19 mouse cellular contexts compared by ENCODE assay signal in the genomic region with DNA sequence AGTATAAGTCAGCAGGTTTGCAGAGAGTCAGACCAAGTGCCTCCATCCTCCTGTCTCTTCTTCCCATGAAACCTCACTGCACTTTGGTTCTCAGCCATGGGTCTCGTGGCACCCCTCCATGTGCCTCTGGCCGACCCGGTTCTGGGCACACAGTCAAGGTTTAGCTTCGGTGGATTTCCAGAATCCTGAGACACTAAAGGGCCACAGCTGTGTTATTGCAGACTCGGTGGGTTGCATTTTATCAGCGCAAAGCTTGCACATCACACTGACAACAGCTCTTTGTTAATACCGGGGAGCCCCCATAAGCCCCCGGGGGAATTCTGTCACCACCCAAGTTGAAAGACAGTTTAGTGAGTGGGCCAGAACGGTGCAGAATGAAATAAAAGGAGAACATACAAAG.
DNase-seq lines count a peak whose midpoint lies in the region; ATAC-seq and TF ChIP-seq lines count a peak whose summit lies in the region.
"Had no signal": no experiment of that assay in that cellular context is flagged by ENCODE, and none has a peak within 500 bp of the region (broad histone marks: within the 10 kb centered on the region; RNA-seq: fewer than 3 reads in every experiment).

No protein-coding gene starts in this region.

- no peak for TF ChIP-seq CTCF in gastrocnemius, adult 2 months (IDR thresholded peaks at IDR 0.05)
- no peak for TF ChIP-seq CTCF in lung, embryonic 14.5 days (IDR thresholded peaks at IDR 0.05; ENCODE audit: low read depth)
- TF ChIP-seq CTCF in CH12.LX (conservative IDR thresholded peaks at IDR 0.05 in 1 of 2, IDR thresholded peaks at IDR 0.05 in 1 of 2; ENCODE audit: low read depth in 2 of 2, low read length in 2 of 2): no peak

- no peaks in the 10 kb centered on the region for H3K27me3 ChIP-seq in lung, embryonic 14.5 days (ENCODE audit: insufficient read depth, low read length)
- peaks cover 26% of the 10 kb centered on the region for H3K27me3 ChIP-seq in CH12.LX (replicated peaks)
- H3K27me3 ChIP-seq: kidney, embryonic 15.5 days; liver, embryonic 13.5 days had no signal

- WGBS in lung, embryonic 14.5 days: 41% methylated on average over 9 of the region's 9 CpGs

- no peak for TF ChIP-seq RAD21 in CH12.LX (IDR thresholded peaks at IDR 0.05; ENCODE audit: low read depth, low read length)

- no peaks in the 10 kb centered on the region for H3K36me3 ChIP-seq in lung, embryonic 14.5 days (ENCODE audit: insufficient read depth)
- no peaks in the 10 kb centered on the region for H3K36me3 ChIP-seq in CH12.LX (replicated peaks in 1 of 2; ENCODE audit: control insufficient read depth in 1 of 2, insufficient read depth in 1 of 2, low read length in 1 of 2)
- H3K36me3 ChIP-seq: embryonic facial prominence, embryonic 13.5 days; G1E; kidney, embryonic 15.5 days; limb, embryonic 10.5 days; liver, embryonic 13.5 days; neural tube, embryonic 15.5 days had no signal

- TF ChIP-seq EP300 in CH12.LX (IDR thresholded peaks at IDR 0.05; ENCODE audit: low read length): no peak

- peak; percentile 53 for DNase-seq in gastrocnemius, adult 2 months
- DNase-seq in gastrocnemius, postnatal 36 days: no peak
- DNase-seq in lung, embryonic 14.5 days: peak; percentile 49
- DNase-seq in lung, postnatal 25 days (ENCODE audit: low spot score): no peak
- peak; percentile 6 for DNase-seq in CH12.LX (ENCODE audit: extremely low read depth)
- DNase-seq in heart, postnatal 14 days: peak; percentile 18 to 43
- no peak for DNase-seq in left cerebral cortex, postnatal 36 days (ENCODE audit: low spot score in 2 of 2)
- DNase-seq: adrenal gland, postnatal 14 days; cerebellum, postnatal 36 days; liver, embryonic 13.5 days; right cerebral cortex, postnatal 25 days; thymus, postnatal 25 days had no signal

- no peak for ATAC-seq in lung, embryonic 14.5 days (ENCODE audit: insufficient read depth)
- ATAC-seq: inflammation-experienced regulatory T-cells, adult 6 months had no signal

- peaks cover 18% of the 10 kb centered on the region for H3K4me1 ChIP-seq in lung, embryonic 14.5 days (ENCODE audit: insufficient read depth)
- H3K4me1 ChIP-seq in CH12.LX (ENCODE audit: control insufficient read depth in 1 of 2, insufficient read depth in 2 of 2): peaks cover 0 to 10% of the 10 kb centered on the region in 2 experiments; a peak in 2 of 4 replicates

- TF ChIP-seq POLR2A in CH12.LX (IDR thresholded peaks at IDR 0.05; ENCODE audit: low read depth, low read length): no peak

- intact Hi-C loops in gastrocnemius, adult 2 months (cut with DNase I): no loop called here
- intact Hi-C loops in gastrocnemius, postnatal 36 days (cut with DNase I): no loop called here
- intact Hi-C loops in heart, postnatal 14 days (cut with DNase I): no loop called here
- intact Hi-C loops in left cerebral cortex, postnatal 36 days (cut with DNase I): no loop called here

- in situ Hi-C loops in CH12.LX (cut with MboI; ENCODE audit: low pct_ligation_motif_present, low pct_unique_long_range_greater_than_20kb, low sequenced_read_pairs): no loop called here

- no peak overlapping the region for H3K9ac ChIP-seq in lung, embryonic 14.5 days
- no peak overlapping the region for H3K9ac ChIP-seq in CH12.LX (ENCODE audit: insufficient read depth, low read depth)
- H3K9ac ChIP-seq: embryonic facial prominence, embryonic 13.5 days; kidney, embryonic 15.5 days; liver, embryonic 13.5 days; neural tube, embryonic 15.5 days had no signal

- H3K9me3 ChIP-seq in lung, embryonic 14.5 days (ENCODE audit: low read depth, low read length): no peaks in the 10 kb centered on the region
- H3K9me3 ChIP-seq in CH12.LX (replicated peaks; ENCODE audit: low read length): no peaks in the 10 kb centered on the region
- H3K9me3 ChIP-seq: embryonic facial prominence, embryonic 13.5 days; kidney, embryonic 15.5 days; limb, embryonic 10.5 days; liver, embryonic 13.5 days; neural tube, embryonic 15.5 days had no signal

- H3K4me2 ChIP-seq in lung, embryonic 14.5 days: no peak overlapping the region
- H3K4me2 ChIP-seq in CH12.LX (ENCODE audit: insufficient read depth, low read depth, poor library complexity, severe bottlenecking): no peak overlapping the region
- H3K4me2 ChIP-seq: embryonic facial prominence, embryonic 13.5 days; kidney, embryonic 15.5 days; liver, embryonic 13.5 days; neural tube, embryonic 15.5 days had no signal

- no peak overlapping the region for H3K27ac ChIP-seq in gastrocnemius, adult 2 months
- H3K27ac ChIP-seq in lung, embryonic 14.5 days (ENCODE audit: low read depth): no peak overlapping the region
- no peak overlapping the region for H3K27ac ChIP-seq in CH12.LX (ENCODE audit: insufficient read depth, low read depth)
- H3K27ac ChIP-seq: embryonic facial prominence, embryonic 13.5 days; kidney, embryonic 15.5 days; layer of hippocampus, adult 2 months; limb, embryonic 10.5 days; liver, embryonic 13.5 days; neural tube, embryonic 15.5 days had no signal

- H3K79me2 ChIP-seq in CH12.LX (replicated peaks; ENCODE audit: control insufficient read depth, extremely low read depth, insufficient read depth, poor library complexity, severe bottlenecking): no peaks in the 10 kb centered on the region

- peak overlapping the region; percentile 6 for H3K4me3 ChIP-seq in gastrocnemius, adult 2 months
- no peak overlapping the region for H3K4me3 ChIP-seq in lung, embryonic 14.5 days (ENCODE audit: low read depth, low read length)
- H3K4me3 ChIP-seq in CH12.LX (replicated peaks in 1 of 3; ENCODE audit: low read depth in 2 of 3, low read length in 2 of 3, poor library complexity in 1 of 3): no peak overlapping the region
- H3K4me3 ChIP-seq: embryonic facial prominence, embryonic 13.5 days; kidney, embryonic 15.5 days; layer of hippocampus, adult 2 months; limb, embryonic 10.5 days; liver, embryonic 13.5 days; neural tube, embryonic 15.5 days had no signal

- dilution Hi-C loops in CH12.LX (cut with MboI; ENCODE audit: extremely low pct_ligation_motif_present, extremely low pct_unique_long_range_greater_than_20kb, low sequenced_read_pairs): no loop called here

TF ChIP-seq in CH12.LX, 34 proteins besides CTCF, POLR2A, EP300 and RAD21:
- TF ChIP-seq SMC3 (IDR thresholded peaks at IDR 0.05; ENCODE audit: low read depth, low read length) (no peak), MXI1 (IDR thresholded peaks at IDR 0.05; ENCODE audit: low read depth, low read length) (no peak), MAX (IDR thresholded peaks at IDR 0.05; ENCODE audit: low read length) (no peak), TCF12 (IDR thresholded peaks at IDR 0.05; ENCODE audit: low read depth, low read length) (no peak), POLR2AphosphoS2 (IDR thresholded peaks at IDR 0.05; ENCODE audit: low read depth, low read length) (no peak), USF2 (conservative IDR thresholded peaks at IDR 0.05; ENCODE audit: low read depth, low read length) (no peak), JUND (conservative IDR thresholded peaks at IDR 0.05; ENCODE audit: low read depth, low read length) (no peak), PAX5 (IDR thresholded peaks at IDR 0.05; ENCODE audit: low read length) (no peak), MAZ (IDR thresholded peaks at IDR 0.05; ENCODE audit: low read depth, low read length) (no peak), MAFK (IDR thresholded peaks at IDR 0.05; ENCODE audit: insufficient replicate concordance, low read length) (no peak), ETS1 (conservative IDR thresholded peaks at IDR 0.05; ENCODE audit: low read depth, low read length) (no peak), MEF2A (IDR thresholded peaks at IDR 0.05; ENCODE audit: borderline replicate concordance, low read depth, low read length) (no peak), GABPA (IDR thresholded peaks at IDR 0.05; ENCODE audit: insufficient replicate concordance, low read depth, low read length) (no peak), CHD1 (IDR thresholded peaks at IDR 0.05; ENCODE audit: low read depth, low read length) (no peak), HCFC1 (IDR thresholded peaks at IDR 0.05; ENCODE audit: low read depth, low read length) (no peak), ZNF384 (IDR thresholded peaks at IDR 0.05; ENCODE audit: low read depth, low read length) (no peak), ZC3H11A (IDR thresholded peaks at IDR 0.05; ENCODE audit: low read depth, low read length) (no peak), SIN3A (IDR thresholded peaks at IDR 0.05; ENCODE audit: low read length) (no peak), NRF1 (IDR thresholded peaks at IDR 0.05; ENCODE audit: low read depth, low read length) (no peak), ELF1 (IDR thresholded peaks at IDR 0.05; ENCODE audit: low read depth, low read length) (no peak)

Comparison
In these comparisons a context has a peak if more than half of its experiments do, and no peak if none do; other contexts are left out.
1. DNase-seq: peak in gastrocnemius, adult 2 months (single experiment), lung, embryonic 14.5 days (single experiment), CH12.LX (single experiment) and heart, postnatal 14 days (2 of 2); none in gastrocnemius, postnatal 36 days (0 of 2), lung, postnatal 25 days (single experiment) and left cerebral cortex, postnatal 36 days (0 of 2).